Mouse (Mus musculus): ENCODE data around the gene Zhx3. TPM values are rescaled to one million over a fixed set of nuclear protein-coding genes. Genes with fewer than 3 reads are reported as not detected.

The Zhx3 gene
- polyA plus RNA-seq, 1 experiment from 2014 or later, result 14.9 TPM

DNA sequence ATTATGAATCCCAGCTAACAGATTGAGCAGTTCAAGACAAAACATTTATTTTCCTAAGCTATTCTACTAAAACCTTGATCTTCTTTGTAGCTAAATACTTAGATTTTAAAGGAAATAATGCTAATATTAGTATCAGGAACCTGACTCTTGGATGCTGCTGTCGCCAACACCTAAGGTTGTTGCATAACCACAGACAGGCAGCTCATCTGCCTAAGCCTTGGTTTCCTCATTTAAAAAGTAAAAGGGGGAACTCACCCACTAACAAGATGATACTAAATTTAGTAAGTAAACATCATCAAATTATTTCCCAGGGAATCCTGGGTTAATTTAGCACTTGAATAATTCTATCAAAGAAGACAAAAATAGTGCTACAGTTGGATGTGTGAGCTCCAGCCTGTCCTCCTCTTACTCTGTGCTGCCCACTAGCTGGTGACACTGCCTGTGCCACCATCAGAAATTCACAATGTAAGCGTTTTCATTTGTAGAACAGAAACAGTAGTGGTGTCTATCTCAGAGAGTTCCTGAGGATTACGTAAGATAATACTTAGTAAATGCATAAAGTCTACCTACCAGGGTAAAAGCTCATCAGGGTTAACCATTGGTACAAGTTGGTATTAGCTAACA lies 23.1 kb downstream of the Zhx3 start:
- no peak for ATAC-seq (ENCODE audit: low read depth)
- 86% methylated on average over 3 of the region's 3 CpGs for WGBS

DNA sequence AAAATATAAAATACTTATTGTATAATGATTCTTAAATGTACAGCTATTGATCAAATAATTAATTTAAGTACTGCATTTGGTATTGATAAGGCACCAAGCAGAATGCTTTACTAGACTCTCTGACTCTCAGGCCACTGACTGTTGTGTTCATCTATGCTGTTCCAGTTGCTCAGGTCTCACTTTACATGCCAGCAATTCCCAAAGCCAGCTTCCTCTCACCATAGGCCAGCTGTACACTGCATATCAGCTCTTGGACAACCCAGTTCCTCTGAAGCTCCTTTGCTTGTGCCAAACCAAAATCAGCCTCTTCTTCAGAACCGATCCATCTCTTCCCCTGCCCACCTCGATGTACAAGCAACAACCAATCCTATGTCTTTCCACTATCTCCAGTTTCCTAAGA lies 24.6 kb downstream of the Zhx3 start:
- H3K27me3 ChIP-seq, result no peaks in the 10 kb centered on the region
- no peaks in the 10 kb centered on the region for H3K9me3 ChIP-seq
- H3K4me2 ChIP-seq, result no peak overlapping the region
- no peaks in the 10 kb centered on the region for H3K4me1 ChIP-seq (replicated peaks)
- no peak overlapping the region for H3K9ac ChIP-seq
- no peak for ATAC-seq (ENCODE audit: low read depth)
- no peak overlapping the region for H3K27ac ChIP-seq (replicated peaks)
- no peak overlapping the region for H3K4me3 ChIP-seq
- H3K36me3 ChIP-seq, result no peaks in the 10 kb centered on the region
- 95% methylated on average over 2 of the region's 2 CpGs for WGBS

More for the DNA sequence above, 23.1 kb downstream of the Zhx3 start:
- H3K4me1 ChIP-seq (replicated peaks), result no peaks in the 10 kb centered on the region
- no peak overlapping the region for H3K4me3 ChIP-seq
- no peaks in the 10 kb centered on the region for H3K27me3 ChIP-seq
- no peak overlapping the region for H3K27ac ChIP-seq (replicated peaks)
- no peaks in the 10 kb centered on the region for H3K36me3 ChIP-seq
- no peak overlapping the region for H3K9ac ChIP-seq
- no peaks in the 10 kb centered on the region for H3K9me3 ChIP-seq
- H3K4me2 ChIP-seq, result no peak overlapping the region

- no peaks in the 10 kb centered on the region for H3K27me3 ChIP-seq
Measured at GRCm38 (mm10) chr2:160847664-160848063, 25.1 kb downstream of the Zhx3 start.

GRCm38 (mm10) chr2:160840838-160841237 lies 32.0 kb downstream of the Zhx3 start:
- H3K4me2 ChIP-seq, result no peak overlapping the region
- no peak for ATAC-seq (ENCODE audit: low read depth)

More at GRCm38 (mm10) chr2:160847664-160848063, 25.1 kb downstream of the Zhx3 start:
- H3K4me2 ChIP-seq, result no peak overlapping the region
- H3K36me3 ChIP-seq, result no peaks in the 10 kb centered on the region
- whole genome bisulfite sequencing, result 80% methylated on average over 1 of the region's 1 CpGs
- ATAC-seq (ENCODE audit: low read depth), result no peak
- no peak overlapping the region for H3K9ac ChIP-seq
- H3K9me3 ChIP-seq, result no peaks in the 10 kb centered on the region
- H3K4me3 ChIP-seq, result no peak overlapping the region
- no peak overlapping the region for H3K27ac ChIP-seq (replicated peaks)
- H3K4me1 ChIP-seq (replicated peaks), result no peaks in the 10 kb centered on the region

GRCm38 (mm10) chr2:160810802-160811201 lies 62.0 kb downstream of the Zhx3 start:
- Histone ChIP-seq H3K9me3 (0 out of 2 replicates have a peak, but pooled peaks cover 4% of the 10 kb centered on the region), H3K36me3 (peaks cover 7% of the 10 kb centered on the region), H3K4me3 (no peak overlapping the region), H3K4me2 (no peak overlapping the region), H3K27ac (replicated peaks) (no peak overlapping the region), H3K4me1 (replicated peaks) (peaks cover 8% of the 10 kb centered on the region), H3K27me3 (no peaks in the 10 kb centered on the region), H3K9ac (no peak overlapping the region)
- no peak for ATAC-seq (ENCODE audit: low read depth)
- WGBS, result 91% methylated on average over 1 of the region's 1 CpGs

More at GRCm38 (mm10) chr2:160840838-160841237, 32.0 kb downstream of the Zhx3 start:
- H3K9me3 ChIP-seq, result no peaks in the 10 kb centered on the region
- H3K36me3 ChIP-seq, result no peaks in the 10 kb centered on the region
- H3K27ac ChIP-seq (replicated peaks), result no peak overlapping the region
- H3K9ac ChIP-seq, result no peak overlapping the region
- H3K4me3 ChIP-seq, result no peak overlapping the region
- no peaks in the 10 kb centered on the region for H3K27me3 ChIP-seq
- no peaks in the 10 kb centered on the region for H3K4me1 ChIP-seq (replicated peaks)

DNA sequence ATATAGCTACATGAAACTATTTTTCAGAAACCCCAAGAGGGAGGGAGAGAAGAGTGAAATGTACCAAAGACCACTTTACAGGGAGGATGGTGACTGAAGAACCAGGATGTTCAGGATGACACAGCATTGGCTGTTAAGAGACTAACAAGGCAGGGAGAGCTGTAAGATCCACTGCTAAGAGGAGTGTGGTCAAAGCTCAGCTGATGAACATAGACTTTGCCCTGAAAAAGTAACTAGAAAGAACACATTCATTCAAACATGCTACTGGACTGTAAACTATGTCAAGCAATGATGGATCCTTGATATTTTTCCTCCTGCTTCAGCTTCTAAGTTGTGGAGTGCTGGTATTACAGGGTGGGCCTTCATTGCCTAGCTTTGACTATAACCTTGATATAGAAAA lies 62.4 kb downstream of the Zhx3 start:
- no peak overlapping the region for H3K9ac ChIP-seq
- ATAC-seq (ENCODE audit: low read depth), result no peak
- H3K4me1 ChIP-seq (replicated peaks), result peaks cover 9% of the 10 kb centered on the region
- no peak overlapping the region for H3K4me3 ChIP-seq
- no peaks in the 10 kb centered on the region for H3K27me3 ChIP-seq
- H3K27ac ChIP-seq (replicated peaks), result no peak overlapping the region
- peaks cover 4% of the 10 kb centered on the region for H3K36me3 ChIP-seq
- H3K9me3 ChIP-seq, result 0 out of 2 replicates have a peak, but pooled peaks cover 1% of the 10 kb centered on the region
- no peak overlapping the region for H3K4me2 ChIP-seq

DNA sequence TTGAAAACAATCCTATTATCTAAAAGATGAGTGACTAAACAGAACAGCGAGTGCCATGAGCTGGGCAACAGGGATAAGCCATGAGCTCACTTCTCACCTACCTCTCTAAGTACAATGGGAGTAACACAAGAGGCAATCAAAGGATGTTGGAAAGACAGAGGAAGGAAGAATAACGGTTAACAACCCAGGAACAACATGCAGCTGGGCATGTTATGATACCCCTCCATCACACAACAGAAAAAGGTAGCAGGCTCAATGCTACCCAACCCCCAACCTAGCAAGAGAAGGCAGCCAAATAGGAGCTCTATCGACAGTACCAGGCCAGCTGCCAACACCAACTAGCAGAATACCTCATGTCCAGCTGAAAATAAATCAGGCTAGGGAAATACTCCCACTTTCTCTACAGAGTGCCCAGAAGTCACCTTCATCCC lies 66.7 kb downstream of the Zhx3 start:
- Histone ChIP-seq H3K4me1 (replicated peaks) (peaks cover 15% of the 10 kb centered on the region), H3K36me3 (no peaks in the 10 kb centered on the region), H3K9me3 (no peaks in the 10 kb centered on the region), H3K4me2 (no peak overlapping the region), H3K9ac (no peak overlapping the region), H3K27ac (replicated peaks) (0 out of 2 replicates have a peak overlapping the region, but pooled peaks have one; percentile 9), H3K4me3 (no peak overlapping the region), H3K27me3 (no peaks in the 10 kb centered on the region)
- ATAC-seq (ENCODE audit: low read depth), result no peak
- 14% methylated on average over 3 of the region's 3 CpGs for WGBS

DNA sequence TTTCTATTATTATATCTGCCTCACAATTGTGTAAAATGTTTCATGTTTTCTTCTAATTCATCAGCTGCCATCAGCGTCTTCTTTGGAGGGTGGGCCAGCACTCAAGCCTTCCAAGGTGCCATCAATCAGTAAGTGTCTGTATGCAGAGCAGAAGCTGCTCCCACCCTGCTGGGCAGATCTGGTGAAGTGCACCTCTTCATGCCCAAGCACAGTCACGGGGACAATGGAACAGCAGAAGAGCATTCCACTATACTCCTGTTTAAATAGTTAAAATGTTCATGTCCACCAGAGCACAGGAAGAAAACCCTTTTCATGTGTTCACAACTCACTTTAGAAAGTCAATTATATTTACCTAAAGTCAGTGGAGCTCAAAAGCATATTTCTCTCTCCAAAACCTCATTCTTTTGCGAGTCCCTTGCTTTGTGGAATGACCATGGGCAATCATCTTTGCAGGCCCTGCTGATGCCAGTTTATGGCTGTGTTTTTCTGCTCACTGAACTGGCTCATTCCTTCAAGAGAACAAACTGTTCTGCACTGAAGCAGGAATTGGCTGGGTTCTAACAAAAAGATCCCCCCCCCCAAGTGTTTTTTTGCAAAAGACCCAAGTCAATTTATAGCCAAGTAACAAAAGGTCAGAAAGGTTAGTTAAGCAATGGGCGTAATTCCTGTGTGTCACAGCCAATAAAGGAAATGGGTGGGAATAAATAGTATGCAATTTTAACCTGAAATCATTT lies 67.8 kb downstream of the Zhx3 start:
- 0 out of 2 replicates have a peak overlapping the region, but pooled peaks have one; percentile 18 for H3K27ac ChIP-seq (replicated peaks)
- peaks cover 15% of the 10 kb centered on the region for H3K4me1 ChIP-seq (replicated peaks)
- H3K4me3 ChIP-seq, result no peak overlapping the region
- no peaks in the 10 kb centered on the region for H3K9me3 ChIP-seq
- WGBS, result 7% methylated on average over 4 of the region's 4 CpGs
- no peaks in the 10 kb centered on the region for H3K36me3 ChIP-seq
- no peak overlapping the region for H3K4me2 ChIP-seq
- no peaks in the 10 kb centered on the region for H3K27me3 ChIP-seq
- no peak for ATAC-seq (ENCODE audit: low read depth)
- H3K9ac ChIP-seq, result no peak overlapping the region

GRCm38 (mm10) chr2:160802326-160802725 lies 70.5 kb downstream of the Zhx3 start:
- H3K27me3 ChIP-seq, result no peaks in the 10 kb centered on the region
- ATAC-seq (ENCODE audit: low read depth), result no peak
- H3K4me3 ChIP-seq, result no peak overlapping the region
- no peak overlapping the region for H3K4me2 ChIP-seq
- no peaks in the 10 kb centered on the region for H3K36me3 ChIP-seq
- 75% methylated on average over 3 of the region's 3 CpGs for WGBS
- H3K9me3 ChIP-seq, result no peaks in the 10 kb centered on the region
- peaks cover 15% of the 10 kb centered on the region for H3K4me1 ChIP-seq (replicated peaks)
- no peak overlapping the region for H3K9ac ChIP-seq
- H3K27ac ChIP-seq (replicated peaks), result no peak overlapping the region

- no peak for ATAC-seq (ENCODE audit: low read depth)
- Histone ChIP-seq H3K9me3 (no peaks in the 10 kb centered on the region), H3K4me2 (no peak overlapping the region), H3K4me3 (no peak overlapping the region), H3K9ac (no peak overlapping the region), H3K36me3 (no peaks in the 10 kb centered on the region), H3K27me3 (no peaks in the 10 kb centered on the region), H3K27ac (replicated peaks) (no peak overlapping the region), H3K4me1 (replicated peaks) (peaks cover 9% of the 10 kb centered on the region)
- WGBS, result 84% methylated on average over 1 of the region's 1 CpGs
Measured at GRCm38 (mm10) chr2:160800967-160801366, 71.8 kb downstream of the Zhx3 start.

- ATAC-seq (ENCODE audit: low read depth), result no peak
- H3K27ac ChIP-seq (replicated peaks), result no peak overlapping the region
- no peaks in the 10 kb centered on the region for H3K4me1 ChIP-seq (replicated peaks)
- 86% methylated on average over 1 of the region's 1 CpGs for WGBS
- no peaks in the 10 kb centered on the region for H3K36me3 ChIP-seq
- H3K9me3 ChIP-seq, result no peaks in the 10 kb centered on the region
- no peaks in the 10 kb centered on the region for H3K27me3 ChIP-seq
- no peak overlapping the region for H3K4me2 ChIP-seq
- no peak overlapping the region for H3K4me3 ChIP-seq
- no peak overlapping the region for H3K9ac ChIP-seq
Measured at GRCm38 (mm10) chr2:160798206-160798605, 74.6 kb downstream of the Zhx3 start.

GRCm38 (mm10) chr2:160796973-160797372 lies 75.8 kb downstream of the Zhx3 start:
- H3K9ac ChIP-seq, result no peak overlapping the region
- H3K36me3 ChIP-seq, result no peaks in the 10 kb centered on the region
- WGBS, result 79% methylated on average over 2 of the region's 2 CpGs
- no peaks in the 10 kb centered on the region for H3K9me3 ChIP-seq
- H3K4me2 ChIP-seq, result no peak overlapping the region
- no peaks in the 10 kb centered on the region for H3K27me3 ChIP-seq
- H3K4me1 ChIP-seq (replicated peaks), result no peaks in the 10 kb centered on the region
- no peak for ATAC-seq (ENCODE audit: low read depth)
- no peak overlapping the region for H3K4me3 ChIP-seq
- no peak overlapping the region for H3K27ac ChIP-seq (replicated peaks)
